In genomic region chr11:67431116-67431645, GRCm38 (mm10) we compare ENCODE assay signal across 17 mouse cellular contexts. TPM values are rescaled to one million over a fixed set of nuclear protein-coding genes. Genes with fewer than 3 reads are reported as not detected.
DNase-seq lines count a peak whose midpoint lies in the region; ATAC-seq lines count a peak whose summit lies in the region.
"Had no signal": no experiment of that assay in that cellular context is flagged by ENCODE, and none has a peak within 500 bp of the region (broad histone marks: within the 10 kb centered on the region; RNA-seq: fewer than 3 reads in every experiment).

No protein-coding gene starts in this region.

- H3K4me3 ChIP-seq in hindbrain, embryonic 14.5 days (replicated peaks; ENCODE audit: low read length): no peak overlapping the region
- H3K4me3 ChIP-seq in hindbrain, embryonic 10.5 days: no peak overlapping the region
- H3K4me3 ChIP-seq in neural tube, embryonic 14.5 days (ENCODE audit: low read depth, low read length): no peak overlapping the region
- no peak overlapping the region for H3K4me3 ChIP-seq in forebrain, embryonic 15.5 days
- no peak overlapping the region for H3K4me3 ChIP-seq in midbrain, embryonic 16.5 days (ENCODE audit: low read depth, low read length)
- H3K4me3 ChIP-seq: erythroblast, embryonic 14.5 days had no signal

- H3K9ac ChIP-seq in hindbrain, embryonic 14.5 days: no peak overlapping the region
- H3K9ac ChIP-seq in neural tube, embryonic 14.5 days (replicated peaks; ENCODE audit: low read depth, low read length): no peak overlapping the region
- no peak overlapping the region for H3K9ac ChIP-seq in forebrain, embryonic 15.5 days (replicated peaks)
- H3K9ac ChIP-seq in midbrain, embryonic 16.5 days (ENCODE audit: low read depth, low read length): no peak overlapping the region

- H3K36me3 ChIP-seq in hindbrain, embryonic 14.5 days (replicated peaks; ENCODE audit: control insufficient read depth, insufficient read depth): no peaks in the 10 kb centered on the region
- H3K36me3 ChIP-seq in hindbrain, embryonic 10.5 days: no peaks in the 10 kb centered on the region
- H3K36me3 ChIP-seq in neural tube, embryonic 14.5 days (ENCODE audit: control insufficient read depth, insufficient read depth, low read length): no peaks in the 10 kb centered on the region
- no peaks in the 10 kb centered on the region for H3K36me3 ChIP-seq in forebrain, embryonic 15.5 days
- H3K36me3 ChIP-seq in midbrain, embryonic 16.5 days (ENCODE audit: control insufficient read depth, insufficient read depth, low read length): no peaks in the 10 kb centered on the region

- no peak overlapping the region for H3K27ac ChIP-seq in hindbrain, embryonic 14.5 days
- H3K27ac ChIP-seq in hindbrain, embryonic 10.5 days: no peak overlapping the region
- H3K27ac ChIP-seq in neural tube, embryonic 14.5 days (ENCODE audit: low read depth, low read length): no peak overlapping the region
- no peak overlapping the region for H3K27ac ChIP-seq in forebrain, embryonic 15.5 days (replicated peaks)
- H3K27ac ChIP-seq in midbrain, embryonic 16.5 days (ENCODE audit: low read length): no peak overlapping the region

- peak; percentile 44 for DNase-seq in hindbrain, embryonic 14.5 days (ENCODE audit: low spot score)
- DNase-seq in hindbrain, embryonic 10.5 days (ENCODE audit: low spot score): no peak
- DNase-seq in neural tube, embryonic 10.5 days (ENCODE audit: extremely low spot score, low spot score): no peak
- no peak for DNase-seq in urinary bladder, postnatal 25 days (ENCODE audit: low spot score)
- no peak for DNase-seq in thymus, postnatal 0 days (ENCODE audit: low spot score)
- DNase-seq: adrenal gland, postnatal 25 days; heart, postnatal 4 days; kidney, adult 11 months; kidney, postnatal 36 days; lung, adult 2 months; lung, postnatal 36 days had no signal

- 24% methylated on average over 14 of the region's 14 CpGs for WGBS in hindbrain, embryonic 14.5 days
- WGBS in hindbrain, embryonic 10.5 days: 31% methylated on average over 14 of the region's 14 CpGs
- 20% methylated on average over 14 of the region's 14 CpGs for WGBS in neural tube, embryonic 14.5 days
- WGBS in forebrain, embryonic 15.5 days: 9% methylated on average over 14 of the region's 14 CpGs
- 21% methylated on average over 14 of the region's 14 CpGs for WGBS in midbrain, embryonic 16.5 days

- no peaks in the 10 kb centered on the region for H3K27me3 ChIP-seq in hindbrain, embryonic 14.5 days (ENCODE audit: control insufficient read depth, insufficient read depth, low read length)
- 0 out of 2 replicates have a peak, but pooled peaks cover 3% of the 10 kb centered on the region for H3K27me3 ChIP-seq in hindbrain, embryonic 10.5 days (ENCODE audit: insufficient read depth, poor library complexity, severe bottlenecking)
- no peaks in the 10 kb centered on the region for H3K27me3 ChIP-seq in neural tube, embryonic 14.5 days (ENCODE audit: control insufficient read depth, insufficient read depth, low read length)
- H3K27me3 ChIP-seq in forebrain, embryonic 15.5 days: no peaks in the 10 kb centered on the region
- no peaks in the 10 kb centered on the region for H3K27me3 ChIP-seq in midbrain, embryonic 16.5 days (ENCODE audit: control insufficient read depth, insufficient read depth, low read depth, low read length)

- no peaks in the 10 kb centered on the region for H3K9me3 ChIP-seq in hindbrain, embryonic 14.5 days (ENCODE audit: control insufficient read depth, low read length)
- no peaks in the 10 kb centered on the region for H3K9me3 ChIP-seq in hindbrain, embryonic 10.5 days
- H3K9me3 ChIP-seq in neural tube, embryonic 14.5 days (ENCODE audit: control insufficient read depth, low read length): no peaks in the 10 kb centered on the region
- H3K9me3 ChIP-seq in forebrain, embryonic 15.5 days: no peaks in the 10 kb centered on the region
- no peaks in the 10 kb centered on the region for H3K9me3 ChIP-seq in midbrain, embryonic 16.5 days (replicated peaks; ENCODE audit: control insufficient read depth, low read length, poor library complexity, severe bottlenecking)

- no peak overlapping the region for H3K4me2 ChIP-seq in hindbrain, embryonic 14.5 days (replicated peaks)
- no peak overlapping the region for H3K4me2 ChIP-seq in neural tube, embryonic 14.5 days (ENCODE audit: low read depth, low read length)
- 0 out of 2 replicates have a peak overlapping the region, but pooled peaks have one; percentile 7 for H3K4me2 ChIP-seq in forebrain, embryonic 15.5 days (replicated peaks)
- H3K4me2 ChIP-seq in midbrain, embryonic 16.5 days (ENCODE audit: low read length): peak overlapping the region; percentile 17; the same call in 1 of the 2 replicates
- H3K4me2 ChIP-seq: liver, embryonic 11.5 days had no signal

- H3K4me1 ChIP-seq in hindbrain, embryonic 14.5 days (replicated peaks; ENCODE audit: control insufficient read depth, insufficient read depth, low read length): 0 out of 2 replicates have a peak, but pooled peaks cover 4% of the 10 kb centered on the region
- peaks cover 6% of the 10 kb centered on the region for H3K4me1 ChIP-seq in hindbrain, embryonic 10.5 days (replicated peaks)
- no peaks in the 10 kb centered on the region for H3K4me1 ChIP-seq in neural tube, embryonic 14.5 days (ENCODE audit: control insufficient read depth, insufficient read depth, low read length)
- peaks cover 6% of the 10 kb centered on the region for H3K4me1 ChIP-seq in forebrain, embryonic 15.5 days
- H3K4me1 ChIP-seq in midbrain, embryonic 16.5 days (ENCODE audit: control insufficient read depth, insufficient read depth, low read length): peaks cover 8% of the 10 kb centered on the region

- peak; percentile 34; the same call in 1 of the 2 replicates for ATAC-seq in hindbrain, embryonic 14.5 days (ENCODE audit: low FRiP score)
- 0 out of 2 replicates have a peak, but pooled peaks have one; percentile 17 for ATAC-seq in neural tube, embryonic 14.5 days (ENCODE audit: low read depth)
- ATAC-seq in forebrain, embryonic 15.5 days (replicated peaks): 0 out of 2 replicates have a peak, but pooled peaks have one; percentile 26
- peak; percentile 11; the same call in 1 of the 2 replicates for ATAC-seq in midbrain, embryonic 16.5 days
- ATAC-seq: Patski had no signal

RNA-seq across cellular contexts. Expression of gene Gas7, which starts 24.1 kb away (rescaled TPM):
- 19.4 and 21.8 TPM in 2 replicates for polyA plus RNA-seq in hindbrain, embryonic 14.5 days (2014; fragmentation: Nextera tagmentation; extraction: Ambion mirVana)
- polyA plus RNA-seq in hindbrain, embryonic 10.5 days (2016; fragmentation: Nextera tagmentation; extraction: Ambion mirVana): 3.5 and 4.2 TPM in 2 replicates
- 17.9 and 22.1 TPM in 2 replicates for polyA plus RNA-seq in neural tube, embryonic 14.5 days (2014; fragmentation: Nextera tagmentation; extraction: Ambion mirVana)
- polyA plus RNA-seq in forebrain, embryonic 15.5 days (2015; fragmentation: Nextera tagmentation; extraction: Ambion mirVana): 56.6 and 57.8 TPM in 2 replicates
- polyA plus RNA-seq in midbrain, embryonic 16.5 days (2015; fragmentation: Nextera tagmentation; extraction: Ambion mirVana): 52.2 and 53.5 TPM in 2 replicates
- 7.5 and 7.7 TPM in 2 replicates for polyA plus RNA-seq in thymus, postnatal 0 days (2015; fragmentation: Nextera tagmentation; extraction: Ambion mirVana)

Comparison
In these comparisons a context has a peak if more than half of its experiments do, and no peak if none do; other contexts are left out.
1. H3K4me2 ChIP-seq: peak in forebrain, embryonic 15.5 days (single experiment) and midbrain, embryonic 16.5 days (single experiment); none in hindbrain, embryonic 14.5 days (single experiment) and neural tube, embryonic 14.5 days (single experiment).
2. Peak in every context shown above with its lines, with median percentiles within 50 percentile points of each other: ATAC-seq.